ENCODE assay signal across 31 mouse cellular contexts in genomic region chr7:53117666-53118065, GRCm38 (mm10).
"Had no signal": no experiment of that assay in that cellular context is flagged by ENCODE, and none has a peak within 500 bp of the region (broad histone marks: within the 10 kb centered on the region; RNA-seq: fewer than 3 reads in every experiment).

No protein-coding gene starts in this region.

- H3K27ac ChIP-seq: limb, embryonic 10.5 days; limb, embryonic 12.5 days; limb, embryonic 13.5 days; limb, embryonic 15.5 days; liver, embryonic 12.5 days; liver, embryonic 13.5 days; liver, embryonic 14.5 days; liver, embryonic 15.5 days; lung, embryonic 15.5 days; macrophage; midbrain, embryonic 10.5 days; midbrain, embryonic 12.5 days; midbrain, embryonic 13.5 days; midbrain, embryonic 15.5 days had no signal

- H3K36me3 ChIP-seq: limb, embryonic 10.5 days; limb, embryonic 12.5 days; limb, embryonic 13.5 days; limb, embryonic 15.5 days; liver, embryonic 12.5 days; liver, embryonic 13.5 days; liver, embryonic 15.5 days; lung, embryonic 15.5 days; midbrain, embryonic 10.5 days; midbrain, embryonic 12.5 days; midbrain, embryonic 13.5 days; midbrain, embryonic 15.5 days had no signal

- ATAC-seq: liver, embryonic 12.5 days; liver, postnatal 0 days; lung, postnatal 0 days; midbrain, embryonic 13.5 days; midbrain, embryonic 15.5 days; midbrain, embryonic 16.5 days had no signal

- H3K4me1 ChIP-seq: limb, embryonic 10.5 days; limb, embryonic 12.5 days; limb, embryonic 13.5 days; limb, embryonic 15.5 days; liver, embryonic 12.5 days; liver, embryonic 13.5 days; liver, embryonic 15.5 days; lung, embryonic 15.5 days; megakaryocyte, embryonic 14.5 days; midbrain, embryonic 12.5 days; midbrain, embryonic 15.5 days had no signal

- H3K9me3 ChIP-seq: limb, embryonic 10.5 days; limb, embryonic 12.5 days; limb, embryonic 13.5 days; limb, embryonic 15.5 days; liver, embryonic 12.5 days; liver, embryonic 13.5 days; liver, embryonic 15.5 days; lung, embryonic 15.5 days; megakaryocyte, embryonic 14.5 days; midbrain, embryonic 10.5 days; midbrain, embryonic 12.5 days; midbrain, embryonic 13.5 days; midbrain, embryonic 15.5 days had no signal

- DNase-seq: left cerebral cortex, postnatal 4 days; liver; liver, embryonic 13.5 days; liver, postnatal 0 days; lung, adult 18-20 months; lung, adult 2 months; lung, embryonic 14.5 days; lung, postnatal 10 days; lung, postnatal 14 days; lung, postnatal 36 days; lung, postnatal 4 days; midbrain, embryonic 14.5 days had no signal

- H3K4me3 ChIP-seq: limb, embryonic 10.5 days; limb, embryonic 12.5 days; limb, embryonic 13.5 days; limb, embryonic 15.5 days; liver, embryonic 12.5 days; liver, embryonic 13.5 days; liver, embryonic 15.5 days; lung, embryonic 15.5 days; megakaryocyte, embryonic 14.5 days; midbrain, embryonic 10.5 days; midbrain, embryonic 12.5 days; midbrain, embryonic 13.5 days; midbrain, embryonic 15.5 days; myocyte had no signal

- H3K27me3 ChIP-seq: limb, embryonic 12.5 days; limb, embryonic 13.5 days; limb, embryonic 15.5 days; liver, embryonic 12.5 days; liver, embryonic 13.5 days; liver, embryonic 15.5 days; lung, embryonic 15.5 days; megakaryocyte, embryonic 14.5 days; midbrain, embryonic 12.5 days; midbrain, embryonic 13.5 days; midbrain, embryonic 15.5 days had no signal

- H3K9ac ChIP-seq: limb, embryonic 12.5 days; limb, embryonic 13.5 days; limb, embryonic 15.5 days; liver, embryonic 12.5 days; liver, embryonic 13.5 days; liver, embryonic 14.5 days; liver, embryonic 15.5 days; liver, postnatal 0 days; lung, embryonic 14.5 days; lung, embryonic 15.5 days; midbrain, embryonic 12.5 days; midbrain, embryonic 13.5 days; midbrain, embryonic 15.5 days had no signal

- H3K4me2 ChIP-seq: limb, embryonic 12.5 days; limb, embryonic 13.5 days; limb, embryonic 15.5 days; liver, embryonic 11.5 days; liver, embryonic 12.5 days; liver, embryonic 13.5 days; liver, embryonic 15.5 days; lung, embryonic 14.5 days; lung, embryonic 15.5 days; midbrain, embryonic 11.5 days; midbrain, embryonic 12.5 days; midbrain, embryonic 13.5 days; midbrain, embryonic 15.5 days had no signal
